Mouse (Mus musculus) G1E-ER4 (cell line): ENCODE measurements around the gene Tulp3. TPM values are rescaled to one million over a fixed set of nuclear protein-coding genes. Genes with fewer than 3 reads are reported as not detected.

Experiments
- GATA1 ChIP-seq: IDR thresholded peaks from one replicate; pipeline ENCODE4 v1.8.0; 2012; ENCODE audit warnings: low read length, inconsistent platforms
- polyA plus RNA-seq: library from polyadenylated mRNA; stranded (reverse); fragments of >175 nt; gene quantifications from 2 replicates; pipeline ENCODE4 v1.2.3, GENCODE M21; 2012

The Tulp3 gene
- 6.6 and 8.5 TPM in 2 replicates for polyA plus RNA-seq

DNA sequence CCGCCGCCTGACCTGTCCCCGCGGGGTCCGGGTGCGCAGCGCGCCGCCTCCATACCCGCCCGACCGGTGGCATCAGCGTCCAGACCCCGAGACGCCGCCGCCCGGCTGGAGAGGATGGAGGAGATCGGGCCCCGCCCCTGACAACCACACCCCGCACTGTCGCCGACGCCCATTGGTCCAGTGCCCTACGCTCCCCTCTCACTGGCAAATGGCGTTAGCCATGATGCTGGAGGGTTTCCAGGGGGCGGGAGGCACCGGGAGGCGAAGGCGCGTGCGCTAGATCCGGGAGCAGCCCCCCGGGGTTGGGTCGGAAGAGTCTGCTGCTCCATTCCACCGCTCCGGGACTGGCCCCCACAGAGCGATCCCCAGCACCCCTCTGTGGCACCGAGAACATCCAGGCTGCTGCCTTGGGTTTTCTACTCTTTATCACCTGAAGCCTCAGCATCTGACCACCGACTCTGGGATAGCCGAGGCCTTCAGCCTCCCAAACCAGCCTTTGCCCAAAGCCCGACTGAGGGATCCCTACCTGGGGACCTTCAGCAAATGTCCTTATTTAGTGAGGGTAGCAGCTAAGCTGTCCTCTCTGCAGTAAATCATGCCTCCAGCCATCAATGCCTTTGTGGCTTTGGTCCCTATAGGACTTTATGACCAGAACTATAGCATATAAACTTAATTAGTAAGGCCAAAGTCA, at the start of gene Tulp3:
TSS of gene Tulp3 (minus strand) at position 126 of the 691 bp plus-strand sequence.
- TF ChIP-seq GATA1: no peak

DNA sequence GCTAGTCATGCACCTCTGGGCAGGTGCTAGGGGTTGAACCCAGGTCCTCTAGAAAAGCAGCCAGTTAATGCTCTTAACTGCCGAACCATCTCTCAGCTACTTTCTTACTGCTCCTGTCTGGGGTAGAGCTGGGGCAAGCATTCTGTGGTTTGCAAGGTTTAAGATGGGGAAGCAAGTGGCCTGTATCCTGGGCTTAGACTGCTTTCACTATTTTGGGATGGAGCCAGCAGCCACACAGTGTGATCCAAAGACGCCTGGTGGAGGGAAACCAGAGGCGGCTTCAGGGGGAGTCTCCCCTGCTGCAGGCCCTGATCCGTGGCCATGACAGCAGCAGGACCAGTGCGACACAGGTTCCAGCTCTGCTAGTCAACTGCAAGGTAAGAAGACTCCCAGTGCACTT, 49.1 kb upstream of the Tulp3 start:
- TF ChIP-seq GATA1: no peak

DNA sequence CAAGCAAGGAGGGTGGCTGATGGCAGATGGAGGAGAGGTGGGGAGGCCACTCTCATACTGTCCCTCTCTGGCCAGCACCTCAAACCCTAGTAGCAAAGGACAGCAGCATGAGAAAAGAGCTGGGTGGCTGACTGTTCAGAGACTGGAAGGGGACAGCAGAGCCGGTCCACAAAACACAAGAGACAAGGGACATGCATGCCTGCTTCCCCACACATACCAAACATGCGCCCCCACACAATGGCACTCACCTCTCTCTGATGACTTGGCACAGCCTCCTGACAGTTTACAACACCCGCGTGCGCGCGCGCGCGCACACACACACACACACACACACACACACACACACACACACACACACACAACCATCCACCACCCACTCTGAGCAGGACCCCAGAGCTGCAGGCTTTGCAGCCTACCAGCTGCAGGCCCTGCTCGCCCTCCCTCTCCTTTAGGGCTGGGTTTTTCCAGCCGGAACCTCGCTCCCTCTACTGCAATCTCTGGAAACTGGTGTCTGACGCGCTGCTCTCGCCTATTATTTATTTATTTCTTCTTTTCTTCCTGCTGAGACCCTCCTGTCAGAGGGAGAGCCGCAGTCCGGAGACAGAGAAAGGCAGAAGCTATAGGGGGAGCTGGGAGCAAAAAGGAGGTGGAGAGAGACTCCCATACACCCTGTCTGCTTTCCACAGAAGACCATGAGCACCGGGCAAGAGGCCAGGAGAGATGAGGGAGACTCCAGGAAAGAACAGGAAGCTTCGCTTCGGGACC, 44.0 kb upstream of the Tulp3 start:
- TF ChIP-seq GATA1: no peak

DNA sequence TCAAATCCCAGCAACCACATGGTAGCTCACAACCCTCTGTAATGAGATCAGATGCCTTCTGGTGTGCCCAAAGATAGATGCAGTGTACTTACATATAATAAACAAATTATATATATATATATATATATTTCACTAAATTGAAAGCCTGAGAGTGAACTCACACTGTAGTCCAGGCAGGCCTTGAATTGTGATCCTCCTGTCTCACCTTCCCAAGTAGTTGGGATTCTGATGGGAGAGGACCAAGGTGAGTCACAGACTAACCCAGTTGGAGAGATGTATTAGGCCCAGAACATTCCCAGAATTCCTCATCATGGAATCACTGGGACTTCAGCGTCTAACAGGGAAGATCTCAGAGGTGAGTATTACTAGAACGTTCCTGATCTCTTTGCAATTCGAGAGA, 43.3 kb upstream of the Tulp3 start, which contains the start of gene Nrip2:
TSS of gene Nrip2 (plus strand) at position 301 of the 400 bp plus-strand sequence.
- TF ChIP-seq GATA1: no peak

DNA sequence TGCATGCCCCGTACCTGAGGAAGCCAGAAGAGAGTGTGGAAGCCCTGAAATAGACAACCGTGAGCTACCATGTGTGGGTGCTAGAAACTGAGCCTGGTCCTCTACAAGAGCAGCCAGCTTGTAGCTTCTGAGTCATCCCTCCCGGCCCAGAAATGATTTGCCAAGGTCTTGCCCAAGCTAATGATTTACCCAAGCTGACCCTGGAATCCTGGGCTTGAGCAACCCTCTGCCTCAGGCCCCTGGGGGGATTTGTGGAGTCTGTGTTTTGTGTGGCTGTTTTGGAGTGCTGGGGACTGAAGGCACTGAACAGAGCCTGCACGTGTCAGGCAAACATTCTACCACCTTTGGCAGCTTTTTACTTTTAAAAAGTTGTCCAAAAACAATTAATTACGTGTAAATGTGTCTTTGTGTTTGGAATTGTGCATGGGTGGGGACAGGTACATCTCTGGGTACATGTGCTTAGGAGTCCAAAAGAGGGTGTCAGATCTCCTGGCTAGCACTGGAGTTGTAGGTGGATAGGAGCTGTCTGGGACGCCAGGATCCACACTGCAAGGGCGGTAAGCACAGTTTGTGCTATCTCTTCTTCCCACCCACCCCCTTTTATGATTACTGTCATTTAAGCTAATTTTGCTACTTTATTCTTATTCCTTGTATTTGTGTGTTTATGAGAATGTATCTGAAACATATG, 42.1 kb upstream of the Tulp3 start:
- no peak for TF ChIP-seq GATA1

DNA sequence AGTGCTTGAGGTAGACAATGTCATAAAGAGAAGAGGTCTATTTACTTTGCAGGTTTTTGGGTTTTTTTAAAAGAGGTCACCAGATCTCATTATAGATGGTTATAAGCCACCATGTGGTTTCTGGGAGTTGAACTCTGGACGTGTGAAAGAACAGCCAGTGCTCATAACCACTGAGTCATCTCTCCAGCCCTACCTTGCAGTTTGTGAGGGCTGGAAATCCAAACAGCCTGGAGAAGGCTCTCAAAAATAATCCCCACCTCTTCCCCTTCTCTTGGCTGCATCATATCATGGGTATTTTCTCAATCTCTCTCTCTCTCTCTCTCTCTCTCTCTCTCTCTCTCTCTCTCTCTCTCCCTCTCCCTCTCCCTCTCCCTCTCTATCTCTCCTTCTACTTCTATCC, 35.0 kb upstream of the Tulp3 start:
- no peak for TF ChIP-seq GATA1

DNA sequence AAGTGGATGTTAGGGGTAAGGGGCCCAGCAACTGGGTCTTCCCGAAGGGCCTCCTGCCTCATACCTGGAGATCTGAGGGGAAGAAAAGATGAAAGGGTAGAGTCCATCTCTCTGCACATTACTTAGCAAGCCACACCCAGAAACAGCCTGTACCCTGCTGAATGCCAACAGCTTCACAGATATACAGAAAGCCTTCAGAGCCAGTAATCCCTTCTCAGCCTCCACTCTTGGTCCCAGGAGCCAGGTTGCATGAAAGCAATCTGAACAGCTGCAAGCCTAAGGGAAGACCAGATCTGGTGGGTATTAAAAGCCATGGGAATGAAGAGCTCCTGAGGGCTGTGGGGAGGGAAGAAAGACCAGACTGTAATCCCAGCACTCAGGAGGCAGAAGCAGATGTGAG, 33.5 kb upstream of the Tulp3 start:
- no peak for TF ChIP-seq GATA1

DNA sequence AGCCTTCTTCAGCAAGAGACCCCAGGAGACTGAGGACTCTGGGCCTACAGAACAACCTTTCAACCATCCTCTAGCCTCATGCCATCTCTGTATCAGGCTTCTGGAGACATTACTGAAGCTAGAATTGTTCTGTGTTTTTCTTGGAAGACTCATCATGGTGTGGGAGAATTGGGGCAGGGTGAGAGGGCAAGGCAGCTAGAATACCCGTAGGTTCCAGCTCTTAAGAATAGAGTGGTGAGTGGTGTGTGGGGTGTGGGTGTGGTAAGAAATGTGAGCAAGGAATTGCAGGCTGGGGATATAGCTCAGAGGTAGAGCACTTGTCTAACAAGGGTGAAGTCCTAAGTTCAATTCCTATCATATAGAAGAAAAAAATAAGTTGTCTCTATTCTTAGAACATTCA, 29.4 kb upstream of the Tulp3 start:
- no peak for TF ChIP-seq GATA1

DNA sequence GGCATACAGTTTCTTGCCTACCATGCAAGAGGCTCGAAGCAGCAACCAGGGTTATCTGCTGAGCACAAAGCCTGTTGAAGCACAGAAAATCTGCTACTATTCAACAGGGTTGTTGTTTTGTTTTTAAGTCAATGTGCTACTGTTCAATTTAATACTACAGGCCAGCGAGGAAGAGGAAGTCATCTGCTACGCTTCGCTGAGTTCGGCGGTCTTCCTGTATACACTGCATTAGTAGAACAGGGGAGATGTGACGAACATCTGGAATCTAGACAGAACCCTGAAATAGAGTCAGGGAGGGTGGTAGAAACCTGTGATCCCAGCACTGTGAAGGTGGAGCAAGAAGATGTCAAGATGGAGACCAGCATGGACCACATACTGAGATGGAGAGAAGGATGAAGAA, 28.1 kb upstream of the Tulp3 start:
- no peak for TF ChIP-seq GATA1

DNA sequence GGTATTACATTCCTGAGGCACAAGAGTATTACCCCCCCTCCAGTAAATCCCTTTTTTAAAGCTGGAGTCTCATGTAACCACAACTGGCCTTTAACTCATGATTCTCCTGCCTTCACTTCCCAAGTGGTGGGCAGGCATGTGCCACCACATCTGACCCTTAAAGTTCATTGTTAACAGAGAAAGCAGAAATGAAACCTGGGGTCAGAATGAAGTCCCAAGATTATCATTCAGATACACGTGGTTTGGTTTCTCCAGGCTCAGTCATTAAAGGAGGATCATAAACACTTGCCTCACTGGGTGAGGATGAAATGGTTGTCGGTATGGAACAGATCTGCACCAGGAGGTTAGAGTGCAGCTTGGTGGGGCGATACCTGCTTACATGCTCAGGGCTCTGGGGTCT, 25.6 kb upstream of the Tulp3 start:
- no peak for TF ChIP-seq GATA1

DNA sequence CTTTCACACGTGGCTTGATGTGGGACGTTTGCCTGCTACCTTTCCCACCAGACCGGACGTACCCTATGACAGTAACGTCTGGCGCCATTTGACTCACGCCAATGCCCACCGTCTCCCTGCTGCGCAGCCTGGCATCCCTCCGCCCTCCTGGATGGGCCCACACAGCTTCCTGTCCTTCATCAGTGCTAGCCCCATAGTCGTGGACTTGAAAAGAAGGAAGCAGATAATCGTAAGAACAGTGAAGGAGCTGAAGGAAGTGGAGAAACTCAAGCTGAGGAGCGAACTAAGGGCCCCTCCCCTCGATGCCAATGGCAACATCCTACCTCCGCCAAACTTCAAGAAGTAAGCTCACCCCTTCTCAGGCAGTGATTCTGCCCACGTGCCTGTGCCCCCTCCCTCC, 24.0 kb upstream of the Tulp3 start:
- TF ChIP-seq GATA1: no peak

DNA sequence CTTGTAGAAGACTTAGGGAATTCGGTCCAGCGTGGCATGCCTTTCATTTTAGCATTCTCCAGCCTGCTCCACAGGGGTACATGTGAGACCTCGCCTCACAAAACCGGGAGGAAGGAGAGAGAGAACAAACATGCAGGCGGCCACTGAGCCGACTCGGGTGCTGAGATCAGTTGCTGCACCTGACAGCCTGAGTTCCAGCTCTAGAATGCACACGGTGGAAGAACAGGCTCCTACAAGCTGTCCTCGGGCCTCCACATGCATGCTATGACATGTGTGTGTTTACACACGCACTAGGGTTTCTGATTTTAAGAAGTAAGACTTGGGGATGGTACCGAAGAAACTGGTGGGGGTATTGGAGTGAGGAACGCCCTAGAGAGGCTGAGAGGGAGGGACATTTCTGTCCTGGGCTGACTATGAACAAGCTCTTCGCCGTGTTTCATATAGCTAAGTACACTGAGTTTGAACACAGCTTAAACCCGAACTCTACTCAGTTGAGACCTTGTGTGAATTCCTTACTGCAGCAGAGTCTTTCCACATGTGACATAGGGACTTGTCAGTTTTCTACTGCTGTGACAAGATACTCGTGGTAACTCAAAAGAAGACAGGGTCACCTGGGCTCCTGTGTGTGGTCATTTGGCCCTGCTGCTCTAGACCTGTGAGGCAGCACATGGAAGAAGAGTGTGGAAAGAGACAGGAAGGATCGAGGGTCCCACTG, 20.9 kb upstream of the Tulp3 start:
- TF ChIP-seq GATA1: no peak

DNA sequence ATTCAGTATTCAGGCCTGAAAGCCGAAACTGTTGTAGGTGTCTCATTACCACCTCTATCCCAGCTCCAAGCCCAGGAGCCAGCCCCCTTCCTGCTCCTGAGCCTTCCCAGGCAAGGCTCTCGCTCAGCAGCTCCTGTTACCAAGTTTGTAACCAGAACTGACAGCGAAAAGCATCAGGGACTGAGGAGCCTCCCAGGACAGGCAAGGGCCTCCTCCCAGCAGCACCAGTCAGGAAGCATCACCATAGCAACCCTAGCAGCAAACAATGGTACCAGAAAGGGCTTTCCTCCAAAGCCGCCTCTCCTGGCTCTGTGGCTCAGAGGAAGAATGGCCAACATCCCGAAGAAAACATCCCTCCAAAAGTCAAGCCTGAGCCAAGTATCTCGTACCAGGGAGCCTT, 19.5 kb upstream of the Tulp3 start, which contains the start of the genes Tex52 and Gm44596:
TSS of gene Tex52 (plus strand) at position 265 of the 400 bp plus-strand sequence.
TSS of gene Gm44596 (plus strand) at position 312 of the 400 bp plus-strand sequence.
- TF ChIP-seq GATA1: no peak

DNA sequence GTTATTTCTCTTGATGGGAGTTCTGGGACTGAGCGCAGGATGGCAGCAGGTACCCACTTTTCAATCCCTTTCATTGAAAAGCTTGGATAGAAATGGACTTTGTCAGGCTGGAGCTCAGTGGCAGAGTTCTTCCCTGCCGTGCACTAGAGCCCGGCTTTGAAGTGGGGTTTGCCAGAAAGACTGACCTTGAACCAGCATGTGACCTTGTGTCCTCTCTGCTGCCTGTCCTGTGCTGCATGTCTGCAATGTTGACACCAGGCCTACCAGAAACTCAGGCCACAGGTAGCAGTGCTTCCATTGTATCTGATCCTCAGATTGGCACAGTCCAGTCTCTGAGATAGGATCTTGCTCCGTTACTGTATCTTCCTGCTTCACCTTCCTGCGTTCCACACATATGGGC, 14.4 kb upstream of the Tulp3 start:
- no peak for TF ChIP-seq GATA1

DNA sequence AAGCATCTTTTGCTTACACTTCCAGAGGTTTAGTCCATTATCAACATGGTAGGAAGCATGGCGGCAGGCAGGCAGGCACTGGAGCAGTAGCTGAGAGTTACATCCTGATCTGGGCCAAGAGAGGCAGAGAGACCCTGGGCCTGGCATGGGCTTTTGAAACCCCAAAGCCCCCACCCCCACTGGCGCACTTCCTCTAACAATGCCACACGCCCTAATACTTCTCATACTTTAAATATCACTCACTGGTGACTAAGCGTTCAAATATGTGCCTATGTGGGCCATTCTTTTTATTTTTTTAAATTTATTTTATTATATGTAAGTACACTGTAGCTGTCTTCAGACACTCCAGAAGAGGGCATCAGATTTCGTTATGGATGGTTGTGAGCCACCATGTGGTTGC, 10.8 kb upstream of the Tulp3 start:
- no peak for TF ChIP-seq GATA1

DNA sequence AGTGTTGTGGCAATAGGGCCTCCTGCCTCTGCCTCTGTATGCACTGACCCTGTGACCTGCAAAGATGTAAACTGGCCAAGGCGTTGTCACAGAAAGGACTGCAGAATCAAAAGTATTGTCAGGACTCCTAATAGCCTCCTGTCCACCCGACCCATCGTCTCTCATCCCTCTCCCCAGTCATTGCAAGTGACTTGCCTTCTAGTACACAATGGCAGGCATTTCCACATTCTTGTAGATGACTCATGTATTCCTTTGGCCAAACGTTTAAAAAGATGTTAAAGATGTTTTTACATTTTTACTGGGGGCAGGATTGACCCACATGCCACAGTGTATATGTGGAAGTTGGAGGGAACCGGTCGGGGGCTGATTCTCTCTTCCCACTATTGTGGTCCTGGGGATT, 9.1 kb upstream of the Tulp3 start:
- no peak for TF ChIP-seq GATA1
